Mouse (Mus musculus): ENCODE results near the gene Gsg1l. TPM values are rescaled to one million over a fixed set of nuclear protein-coding genes. Genes with fewer than 3 reads are reported as not detected.

The Gsg1l gene
- polyA plus RNA-seq, 1 experiment = 0.59 TPM

DNA sequence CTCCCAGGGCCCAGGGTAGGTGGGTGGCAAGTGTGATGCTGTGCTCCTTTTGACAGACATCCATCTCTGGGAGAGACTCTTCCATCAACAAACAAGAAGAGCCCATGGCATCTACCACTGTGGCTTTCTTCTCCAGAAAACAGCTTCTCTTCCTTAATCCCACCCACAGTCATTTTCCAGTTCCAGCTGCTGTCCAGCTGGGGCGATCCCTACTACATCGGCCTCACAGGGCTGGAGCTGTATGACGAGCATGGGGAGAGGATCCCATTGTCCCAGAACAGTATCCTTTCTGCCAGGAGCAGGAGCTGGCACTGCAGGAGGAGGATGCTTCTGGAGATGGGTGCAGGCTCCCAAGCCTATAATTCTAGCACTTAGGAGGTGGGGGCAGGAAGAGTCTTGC is 213.6 kb downstream of the Gsg1l start:
- no peak for DNase-seq (ENCODE audit: low read depth)

DNA sequence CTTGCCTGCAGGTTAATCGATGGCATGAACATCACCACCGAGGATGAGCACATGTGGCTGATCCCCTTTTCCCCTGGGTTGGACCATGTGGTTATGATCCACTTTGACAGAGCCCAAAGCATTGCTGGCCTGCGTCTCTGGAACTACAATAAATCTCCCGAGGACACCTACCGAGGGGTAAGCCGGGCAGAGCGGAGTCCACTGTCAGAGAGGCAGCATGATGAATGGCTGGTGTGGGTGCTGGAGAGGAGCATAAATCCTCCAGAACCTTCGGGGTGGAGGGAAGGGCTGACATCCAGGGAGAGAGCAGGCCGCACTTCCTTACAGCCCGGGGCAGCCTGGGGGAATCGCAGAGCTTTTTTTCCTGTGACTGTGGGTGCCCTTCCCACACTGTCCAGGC is 217.0 kb downstream of the Gsg1l start:
- DNase-seq (ENCODE audit: low read depth) = no peak

DNA sequence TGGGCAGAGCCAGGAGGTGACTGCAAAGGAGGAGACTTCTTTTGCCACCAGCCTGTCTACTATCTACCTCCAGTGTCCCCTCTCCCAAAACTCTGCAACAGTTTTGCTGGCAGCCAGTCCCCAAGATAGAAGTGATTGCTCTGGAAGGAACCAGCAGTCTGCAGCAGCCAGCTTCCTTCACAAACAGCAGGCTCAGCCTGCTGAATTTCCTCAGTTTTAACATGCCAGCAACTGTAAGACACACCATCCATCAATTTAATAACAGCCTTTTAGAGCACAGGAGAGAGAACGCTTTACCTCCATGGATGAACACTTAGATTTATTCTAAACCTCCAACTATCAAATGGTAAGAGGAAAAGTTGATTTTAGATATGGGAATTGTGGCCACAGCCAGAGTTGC is 218.2 kb downstream of the Gsg1l start:
- DNase-seq (ENCODE audit: low read depth) = no peak

DNA sequence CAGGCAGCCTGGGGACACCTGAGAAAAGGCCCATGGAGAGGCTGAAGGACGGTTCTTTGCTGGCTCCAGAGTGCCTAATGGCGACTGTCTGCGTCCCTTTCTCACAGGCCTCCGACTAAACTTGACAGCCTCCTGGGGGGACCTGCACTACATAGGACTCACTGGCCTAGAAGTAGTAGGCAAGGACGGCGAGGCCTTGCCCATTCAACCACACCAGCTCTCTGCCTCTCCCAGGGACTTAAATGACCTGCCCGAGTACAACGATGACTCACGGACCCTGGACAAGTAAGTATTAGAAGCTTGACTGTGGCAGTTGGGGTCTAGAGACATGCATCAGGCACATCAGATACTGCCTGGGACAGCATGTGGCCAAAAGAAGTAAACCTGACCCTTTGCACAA is 221.8 kb downstream of the Gsg1l start:
- no peak for DNase-seq (ENCODE audit: low read depth)

DNA sequence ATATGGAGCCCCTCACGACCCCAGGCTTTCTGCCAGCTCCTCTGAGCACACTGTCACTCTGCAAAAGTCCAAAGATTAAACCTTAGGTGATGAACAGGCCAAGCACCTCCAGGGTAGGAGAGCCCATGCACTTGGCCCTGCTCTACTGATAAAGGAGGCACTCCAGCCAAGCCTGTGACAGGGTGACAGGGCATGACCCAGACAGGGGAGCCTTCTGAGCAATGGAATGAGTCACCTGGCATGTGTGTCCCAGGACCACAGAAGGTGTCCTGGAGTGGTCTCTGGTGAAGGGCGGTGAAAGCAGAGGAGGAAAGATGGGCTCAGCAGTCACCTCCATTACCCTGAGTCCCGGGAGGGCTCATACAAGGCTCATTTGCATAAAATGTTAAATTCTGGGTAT is 222.6 kb downstream of the Gsg1l start:
- no peak for DNase-seq (ENCODE audit: low read depth)

DNA sequence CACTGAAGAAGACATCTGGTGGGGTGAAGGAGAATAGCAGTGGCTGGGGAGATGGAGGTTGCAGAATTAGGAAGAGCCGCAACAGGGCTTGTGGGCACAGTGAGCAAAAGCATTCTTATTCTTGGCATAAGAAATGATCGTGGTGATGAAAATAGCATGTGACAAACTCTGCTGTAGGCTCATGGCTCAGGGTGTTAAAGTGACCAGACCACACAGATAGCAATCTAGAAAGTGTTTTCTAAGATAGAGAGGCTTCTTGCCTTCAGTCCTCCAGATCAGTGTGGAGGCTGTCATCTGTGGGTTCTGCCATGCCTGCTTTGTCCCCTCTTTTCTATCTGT is 234.7 kb downstream of the Gsg1l start:
- DNase-seq (ENCODE audit: low read depth) = no peak

DNA sequence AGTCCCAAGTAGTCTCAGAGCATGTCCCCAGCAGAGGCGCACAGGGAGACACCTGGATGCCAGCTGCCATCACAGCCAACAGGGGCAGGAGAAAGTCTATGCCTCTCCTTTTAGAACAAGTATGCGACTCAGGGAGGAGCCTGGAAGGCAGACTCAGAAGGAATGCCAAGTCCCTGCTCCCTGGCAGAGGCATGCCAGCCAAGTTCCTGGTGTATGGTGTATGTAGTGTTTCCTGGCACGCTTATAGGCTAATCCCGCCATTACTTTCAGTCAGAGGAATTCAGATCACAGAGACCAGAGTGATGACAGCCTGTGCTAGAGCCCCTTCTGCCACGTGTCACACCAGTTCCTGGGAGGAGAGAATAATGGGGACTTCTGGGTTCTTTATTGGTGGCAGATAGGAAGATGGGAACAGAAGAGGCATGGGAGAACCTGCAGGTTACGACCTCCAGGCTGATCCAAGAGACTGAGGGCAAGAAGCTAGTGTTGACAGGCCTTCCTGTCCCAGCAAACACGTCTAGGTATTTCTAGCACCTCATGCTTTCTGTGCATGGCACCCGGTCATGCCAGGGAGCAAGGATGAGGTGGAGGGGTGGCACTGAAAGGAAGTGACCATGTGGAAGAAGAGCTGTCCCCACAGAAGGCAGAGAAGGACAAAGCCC is 235.2 kb downstream of the Gsg1l start:
- DNase-seq (ENCODE audit: low read depth) = no peak

DNA sequence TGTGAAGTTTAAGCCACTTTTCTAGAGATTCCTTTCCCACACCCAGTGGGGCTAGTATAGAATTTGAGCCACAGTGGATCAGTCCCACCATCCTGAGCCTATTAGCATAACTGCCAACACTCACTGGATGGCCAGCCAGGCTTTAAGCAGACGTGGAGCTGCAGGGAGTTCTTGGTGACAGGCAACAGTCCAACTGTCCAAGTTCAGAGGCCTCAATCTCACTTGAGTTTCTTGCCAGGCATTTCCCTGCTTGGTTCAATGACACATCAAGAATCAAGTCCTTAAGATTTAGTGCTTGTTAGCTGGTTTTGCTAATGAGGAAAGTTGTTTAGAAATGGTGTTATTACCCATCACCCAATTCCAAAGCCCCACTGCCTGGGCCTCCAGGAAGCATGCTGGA is 236.6 kb downstream of the Gsg1l start:
- no peak for DNase-seq (ENCODE audit: low read depth)

DNA sequence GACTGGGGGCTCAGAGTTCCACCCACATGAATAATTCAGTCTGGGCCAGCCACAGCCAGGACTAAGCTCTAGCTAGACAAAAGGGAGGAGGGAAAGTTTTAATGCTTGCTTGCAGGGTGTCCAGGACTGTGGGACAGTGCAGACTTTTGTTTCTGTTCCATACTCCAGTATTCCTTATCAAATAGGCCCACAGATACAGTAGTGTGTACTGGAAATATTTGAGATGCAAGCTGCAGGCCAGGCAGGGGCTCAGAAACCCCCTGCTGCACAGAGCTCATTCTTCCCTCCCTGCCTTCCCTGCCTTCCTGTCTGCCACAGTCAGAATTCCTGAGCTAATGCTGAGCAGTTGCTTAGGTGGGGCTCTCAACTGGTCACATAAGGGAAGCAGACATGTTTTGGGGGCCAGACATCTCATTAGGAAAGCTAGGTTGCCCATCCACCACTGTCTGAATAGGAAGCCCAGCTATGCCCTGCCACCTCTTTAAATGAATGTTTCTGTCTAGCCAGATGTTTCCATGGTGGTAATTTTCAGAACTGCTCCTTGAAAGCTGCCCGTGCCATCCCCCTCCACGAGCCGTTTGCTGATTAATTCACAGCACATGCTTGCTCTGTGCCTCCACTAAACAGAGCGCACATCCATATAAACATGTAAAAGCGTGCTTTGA is 244.0 kb downstream of the Gsg1l start:
- DNase-seq (ENCODE audit: low read depth) = no peak

DNA sequence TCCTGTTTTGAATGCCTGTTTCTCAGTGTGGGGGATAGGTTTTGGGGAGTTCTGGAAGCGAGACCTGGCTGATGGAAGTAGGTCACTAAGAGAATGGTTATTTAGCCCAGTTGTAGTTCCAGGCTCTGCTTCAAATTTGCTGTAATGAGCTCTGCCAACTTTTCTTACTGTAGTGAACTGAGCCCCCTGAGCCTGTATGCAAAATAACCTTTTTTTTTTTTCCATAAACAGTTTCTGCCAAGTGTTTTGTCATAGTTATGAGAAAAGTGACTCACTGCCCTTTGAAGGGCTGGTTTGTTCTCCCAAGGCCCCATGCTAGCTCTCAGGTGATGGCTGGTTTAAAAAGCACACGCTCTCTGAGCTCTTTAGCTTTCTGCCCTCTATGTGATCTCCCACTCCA is 248.7 kb downstream of the Gsg1l start:
- DNase-seq (ENCODE audit: low read depth) = no peak

DNA sequence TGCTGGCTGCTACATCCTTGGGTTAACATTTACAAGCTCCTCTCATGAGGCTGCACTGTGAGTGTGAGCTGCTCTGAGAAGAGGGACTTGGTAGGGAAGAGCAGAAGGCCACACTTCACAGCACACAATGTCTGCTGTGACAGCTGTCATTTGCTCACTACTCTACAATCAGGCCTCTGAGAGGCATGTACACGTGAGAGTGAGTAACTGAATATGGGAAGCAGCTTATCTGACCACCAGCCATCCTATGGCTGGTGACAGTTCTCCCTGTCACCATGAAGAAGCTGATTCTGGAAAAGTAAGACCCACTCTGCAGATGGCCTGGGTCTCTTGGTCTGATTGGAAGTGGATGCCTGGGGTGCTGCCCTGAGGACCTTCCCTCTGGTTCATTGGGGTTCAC is 249.4 kb downstream of the Gsg1l start:
- DNase-seq (ENCODE audit: low read depth) = no peak

DNA sequence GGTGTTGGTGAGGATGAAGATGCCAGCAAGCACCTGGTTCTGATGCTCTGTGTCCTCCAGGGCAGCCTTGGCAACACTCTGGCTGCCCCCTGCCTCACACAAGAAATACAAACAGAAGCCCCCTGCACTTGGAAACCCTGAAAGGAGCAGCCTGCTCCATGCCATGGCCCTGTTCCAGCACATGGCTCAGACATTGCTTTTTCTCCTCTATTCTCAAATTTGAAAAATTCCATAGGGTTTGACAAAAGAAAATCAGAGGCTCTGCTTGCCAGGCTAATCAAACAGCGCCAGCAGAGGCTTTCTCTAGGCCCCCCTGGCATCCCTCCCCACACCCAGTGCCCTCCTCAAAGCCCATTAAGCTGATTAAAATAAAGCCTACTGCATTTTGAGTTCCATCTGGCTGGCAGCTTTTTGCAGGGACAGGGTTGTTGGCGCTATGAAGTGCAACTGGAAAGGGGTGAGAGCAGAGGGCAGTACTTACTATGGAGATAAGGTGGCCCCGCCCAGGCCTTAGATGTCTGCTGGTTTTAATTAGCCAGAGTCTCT is 253.0 kb downstream of the Gsg1l start:
- no peak for DNase-seq (ENCODE audit: low read depth)

DNA sequence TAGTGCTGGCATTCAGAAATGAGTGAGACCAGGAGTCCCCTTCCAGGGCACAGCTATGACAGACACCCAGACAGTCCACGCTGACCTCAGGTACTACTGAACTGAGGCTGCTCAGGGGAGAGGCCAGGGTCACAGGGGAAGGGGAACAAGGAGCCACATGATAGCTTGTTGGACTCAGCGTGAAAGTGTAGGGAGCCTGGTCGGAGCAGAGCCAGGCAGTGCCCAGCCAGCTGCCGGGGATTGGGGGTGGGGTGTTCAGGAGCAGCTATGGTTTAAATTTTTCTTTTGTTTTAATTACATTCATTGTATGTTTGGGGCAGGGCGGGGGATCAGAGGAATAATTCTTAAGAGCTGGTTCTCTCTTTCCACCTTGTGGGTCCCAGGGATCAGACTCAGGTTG is 253.7 kb downstream of the Gsg1l start:
- DNase-seq (ENCODE audit: low read depth) = no peak

Other genes starting within 250 kb of the Gsg1l start
- gene Xpo6, start 118.1 kb upstream of the Gsg1l start, polyA plus RNA-seq (2012; rRNA removed) = 133 and 151 TPM in 2 replicates
- 26.5 and 32.0 TPM in 2 replicates for gene Sbk1, start 190.2 kb upstream of the Gsg1l start, polyA plus RNA-seq (2012; rRNA removed)

Data from gonadal fat pad, adult 2 months (tissue).